Mouse (Mus musculus) liver, postnatal 0 days (tissue): ENCODE data around the gene Ppp1r35.
A peak's percentile ranks its signal among the peaks of the same experiment; 100 is the strongest.

ENCODE experiments used
- CTCF ChIP-seq: sonication (generic); IDR thresholded peaks from 2 replicates; pipeline ENCODE4 v1.5.1; 2016; ENCODE audit warnings: antibody characterized with exemption, low read depth
- EP300 ChIP-seq: IDR thresholded peaks from 2 replicates; pipeline ENCODE4 v1.6.1; 2016; ENCODE audit warnings: antibody characterized with exemption, low read depth, mild to moderate bottlenecking

- peak; percentile 46; the same call in 1 of the 2 replicates for TF ChIP-seq EP300
- TF ChIP-seq CTCF, result peak; percentile 93
These were observed 8.7 kb downstream of the Ppp1r35 start, which contains the start of the genes Mepce and Zcwpw1 for GRCm38 (mm10) chr5:137787151-137787928.
